Mouse (Mus musculus) kidney, postnatal 0 days (tissue): ENCODE data around the gene Jup. TPM values are rescaled to one million over a fixed set of nuclear protein-coding genes. Genes with fewer than 3 reads are reported as not detected.
"Not testable (repeated sequence)": the region's sequence is repeated elsewhere in the genome, so short reads cannot be mapped to it uniquely, and the experiment has no call there.

Experiments
- ATAC-seq: fragments of 200-750 bp; cut with Nextera tagmentation; replicated peaks from 2 replicates; pipeline ENCODE4 v1.8.0; 2017; ENCODE audit warnings: low read depth, moderate number of reproducible peaks, moderate TSS enrichment, moderate library complexity; ENCODE audit not compliant: low FRiP score
- DNase-seq: peaks from one replicate; pipeline ENCODE4 v3.0.0-alpha.2; 2016; ENCODE audit warnings: low spot score
- H3K27ac ChIP-seq: fragments of 300-500 bp; sonication (generic); 2 replicates; pipeline ENCODE4 v1.5.1; 2014; ENCODE audit warnings: mild to moderate bottlenecking
- H3K27me3 ChIP-seq: fragments of 300-500 bp; sonication (generic); 2 replicates; pipeline ENCODE4 v1.6.1; 2014; ENCODE audit warnings: low read length, mixed read lengths; ENCODE audit not compliant: insufficient read depth
- H3K36me3 ChIP-seq: fragments of 300-500 bp; sonication (generic); 2 replicates; pipeline ENCODE4 v1.6.1; 2014; ENCODE audit warnings: low read length, mixed read lengths; ENCODE audit not compliant: insufficient read depth
- H3K4me1 ChIP-seq: fragments of 300-500 bp; sonication (generic); replicated peaks from 2 replicates; pipeline ENCODE4 v1.6.1; 2014; ENCODE audit warnings: antibody characterized with exemption, low read length, mixed read lengths; ENCODE audit not compliant: insufficient read depth
- H3K4me2 ChIP-seq: fragments of 300-500 bp; sonication (generic); 2 replicates; pipeline ENCODE4 v1.6.1; 2014; ENCODE audit warnings: mild to moderate bottlenecking, low read length, moderate library complexity, mixed read lengths
- H3K4me3 ChIP-seq: fragments of 300-500 bp; sonication (generic); replicated peaks from 2 replicates; pipeline ENCODE4 v1.5.1; 2014; ENCODE audit warnings: low read depth, low read length
- H3K9ac ChIP-seq: fragments of 300-500 bp; sonication (generic); 2 replicates; pipeline ENCODE4 v1.6.1; 2014; ENCODE audit warnings: low read depth, low read length
- H3K9me3 ChIP-seq: fragments of 300-500 bp; sonication (generic); replicated peaks from 2 replicates; pipeline ENCODE4 v1.6.1; 2016; ENCODE audit warnings: low read length, inconsistent platforms, mixed read lengths
- CTCF ChIP-seq: IDR thresholded peaks from 2 replicates; pipeline ENCODE4 v1.5.1; 2016; ENCODE audit warnings: antibody characterized with exemption, low read depth, mild to moderate bottlenecking, moderate library complexity
- WGBS: fragments of 180-500 bp; shearing (Covaris S2); extraction: QIAGEN DNeasy Blood & Tissue Kit; methylation state at CpG from one replicate; pipeline ENCODE4 v1.1.7; 2014; 5-methylcytosine and 5-hydroxymethylcytosine counted together
- polyA plus RNA-seq: library from polyadenylated mRNA; unstranded; fragments of >200 nt; fragmentation: Nextera tagmentation; extraction: Ambion mirVana; gene quantifications from 2 replicates; pipeline ENCODE4 v1.2.1, GENCODE M21; 2015

Jup gene
- polyA plus RNA-seq, 1 experiment from 2014 or later = 119 TPM

DNA sequence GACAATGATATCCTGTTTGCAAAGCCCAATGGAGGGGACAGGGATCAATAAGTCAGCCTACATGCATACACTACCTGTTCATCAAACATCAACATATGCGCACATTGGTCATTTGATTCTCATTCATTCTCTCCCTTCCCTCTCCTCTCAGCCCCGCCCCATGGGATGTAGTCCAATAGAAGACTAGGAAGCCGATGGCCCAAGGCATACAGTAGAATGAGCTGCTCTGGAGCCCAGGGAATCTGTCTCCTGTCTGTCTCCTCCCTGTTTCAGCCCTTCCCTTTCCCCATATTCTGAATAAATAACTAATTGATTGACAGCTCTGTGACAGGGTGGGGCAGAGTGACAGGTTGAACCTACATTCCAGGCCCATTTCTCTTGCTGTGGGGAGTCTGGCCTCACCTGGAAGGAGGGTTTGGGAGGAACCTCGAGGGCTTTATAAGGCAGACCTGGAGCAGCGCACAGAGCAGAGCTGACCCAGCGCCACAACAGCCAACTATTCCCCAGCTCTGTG is 63.6 kb downstream of the Jup start, which contains the start of gene Gast:
Gast (plus strand) TSS at position 464 of the 514 bp plus-strand sequence.
- H3K4me1 ChIP-seq = no peaks in the 10 kb centered on the region
- 79% methylated on average over 6 of the region's 6 CpGs for WGBS
- no peak within 1 kb of the TSS for H3K4me2 ChIP-seq
- no peak within 1 kb of the TSS for H3K4me3 ChIP-seq
- DNase-seq (no peak), ATAC-seq (no peak)
- TF ChIP-seq CTCF = no peak
- no peaks in the 10 kb centered on the region for H3K9me3 ChIP-seq
- H3K9ac ChIP-seq = no peak within 1 kb of the TSS
- no peaks in the 10 kb centered on the region for H3K27me3 ChIP-seq
- no peaks in the 10 kb centered on the region for H3K36me3 ChIP-seq
- H3K27ac ChIP-seq = no peak within 1 kb of the TSS

DNA sequence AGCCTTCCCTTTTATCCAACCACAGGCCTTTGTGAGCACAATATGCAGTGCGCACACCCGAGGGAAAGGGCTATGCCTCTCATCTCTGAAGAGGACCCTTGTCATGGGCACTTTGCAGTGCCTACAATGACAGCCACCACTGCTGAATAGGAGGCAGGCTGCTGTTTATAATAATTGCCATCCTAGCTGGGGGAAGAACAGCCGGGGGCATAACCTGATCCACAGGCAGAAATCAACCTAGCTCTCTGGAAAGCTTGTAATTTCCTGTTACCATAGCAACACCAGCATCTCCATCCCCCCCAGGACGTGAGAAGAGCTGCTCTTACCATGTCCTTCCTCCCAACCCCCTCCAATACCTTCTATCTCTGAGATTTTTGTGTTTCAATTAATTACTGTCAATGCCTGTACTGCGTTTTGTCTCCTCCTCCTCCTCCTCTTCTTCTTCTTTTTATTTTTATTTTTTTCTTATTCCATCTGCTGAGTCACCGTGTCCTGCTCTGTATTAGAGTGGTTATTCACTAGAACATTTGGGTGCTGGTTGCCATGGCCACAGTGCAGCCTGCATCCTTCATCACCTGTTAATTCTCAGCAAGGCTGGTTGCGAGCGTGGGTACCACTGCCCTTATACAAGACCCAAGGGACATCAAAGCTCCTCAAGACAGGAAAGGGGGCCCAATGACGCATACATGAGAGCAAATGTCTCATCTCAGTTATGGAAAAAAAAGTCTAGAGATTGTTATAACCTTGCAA is 64.6 kb downstream of the Jup start:
- ATAC-seq (no peak), DNase-seq (no peak)
- H3K27me3 ChIP-seq = no peaks in the 10 kb centered on the region
- no peaks in the 10 kb centered on the region for H3K4me1 ChIP-seq
- H3K9me3 ChIP-seq = no peaks in the 10 kb centered on the region
- WGBS = 61% methylated on average over 9 of the region's 9 CpGs
- H3K36me3 ChIP-seq = no peaks in the 10 kb centered on the region
- H3K27ac ChIP-seq = no peak overlapping the region
- no peak for TF ChIP-seq CTCF
- H3K9ac ChIP-seq = no peak overlapping the region
- H3K4me2 ChIP-seq = no peak overlapping the region
- no peak overlapping the region for H3K4me3 ChIP-seq

DNA sequence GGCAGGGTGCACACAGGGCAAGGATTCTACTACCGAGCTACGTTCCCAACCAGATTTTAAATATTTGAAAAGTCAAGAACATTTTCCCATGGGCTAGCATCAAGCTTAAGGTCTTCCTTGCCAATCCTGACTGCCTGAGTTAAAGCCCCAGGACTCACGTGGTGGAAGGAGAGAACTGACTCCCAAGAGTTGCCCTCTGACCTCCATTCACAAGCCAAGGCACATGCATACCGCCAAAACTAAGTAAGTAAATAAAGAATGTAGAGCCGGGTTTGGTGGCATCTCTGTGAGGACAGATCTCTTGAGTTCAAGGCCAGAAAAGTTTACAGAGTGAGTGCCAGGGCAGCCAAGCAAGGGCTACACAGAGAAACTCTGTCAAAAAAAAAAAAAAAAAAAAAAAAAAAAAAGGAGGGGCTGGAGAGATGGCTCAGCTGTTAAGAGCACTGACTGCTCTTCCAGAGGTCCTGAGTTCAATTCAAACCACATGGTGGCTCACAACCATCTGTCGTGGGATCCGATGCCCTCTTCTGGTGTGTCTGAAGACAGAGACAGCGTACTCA is 66.7 kb downstream of the Jup start:
- H3K4me2 ChIP-seq, DNase-seq, H3K4me1 ChIP-seq, ATAC-seq, H3K27me3 ChIP-seq, H3K27ac ChIP-seq, H3K9me3 ChIP-seq, H3K9ac ChIP-seq, H3K36me3 ChIP-seq, H3K4me3 ChIP-seq: not testable (repeated sequence)
- 52% methylated on average over 8 of the region's 8 CpGs for WGBS

DNA sequence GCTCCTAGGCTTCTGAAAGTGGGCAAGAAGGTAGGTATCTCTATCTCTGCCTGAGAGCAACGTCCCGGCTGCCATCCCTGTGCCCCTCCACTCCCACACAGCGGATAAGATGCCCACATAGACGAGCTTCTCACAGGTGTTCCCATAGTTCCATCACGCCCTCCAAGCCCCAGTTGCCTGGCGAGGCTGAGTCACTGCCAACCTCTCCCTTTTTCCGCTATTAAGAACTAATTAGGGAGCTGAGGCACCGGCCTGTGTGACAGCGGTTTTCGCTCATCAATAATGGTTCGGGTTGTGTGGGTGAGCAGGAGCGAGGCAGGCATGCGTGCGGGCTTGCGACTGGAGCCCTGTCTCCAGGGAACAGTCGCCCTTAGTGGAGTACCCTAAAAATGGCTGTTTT is 67.3 kb downstream of the Jup start:
- Histone ChIP-seq H3K27ac (no peak overlapping the region), H3K9me3 (no peaks in the 10 kb centered on the region), H3K4me2 (no peak overlapping the region), H3K9ac (no peak overlapping the region), H3K36me3 (no peaks in the 10 kb centered on the region), H3K4me3 (no peak overlapping the region), H3K4me1 (no peaks in the 10 kb centered on the region), H3K27me3 (no peaks in the 10 kb centered on the region)
- ATAC-seq (no peak), DNase-seq (no peak)
- TF ChIP-seq CTCF = no peak
- WGBS = 42% methylated on average over 16 of the region's 16 CpGs

GRCm38 (mm10) chr11:100327761-100328160 is 69.8 kb downstream of the Jup start:
- no peak for TF ChIP-seq CTCF
- Histone ChIP-seq H3K4me1 (no peaks in the 10 kb centered on the region), H3K27ac (no peak overlapping the region), H3K9me3 (no peaks in the 10 kb centered on the region), H3K9ac (no peak overlapping the region), H3K27me3 (no peaks in the 10 kb centered on the region), H3K36me3 (0 out of 2 replicates have a peak, but pooled peaks cover under 1% of the 10 kb centered on the region), H3K4me2 (no peak overlapping the region), H3K4me3 (no peak overlapping the region)
- no peak for ATAC-seq
- DNase-seq = no peak
- WGBS = 81% methylated on average over 6 of the region's 6 CpGs

DNA sequence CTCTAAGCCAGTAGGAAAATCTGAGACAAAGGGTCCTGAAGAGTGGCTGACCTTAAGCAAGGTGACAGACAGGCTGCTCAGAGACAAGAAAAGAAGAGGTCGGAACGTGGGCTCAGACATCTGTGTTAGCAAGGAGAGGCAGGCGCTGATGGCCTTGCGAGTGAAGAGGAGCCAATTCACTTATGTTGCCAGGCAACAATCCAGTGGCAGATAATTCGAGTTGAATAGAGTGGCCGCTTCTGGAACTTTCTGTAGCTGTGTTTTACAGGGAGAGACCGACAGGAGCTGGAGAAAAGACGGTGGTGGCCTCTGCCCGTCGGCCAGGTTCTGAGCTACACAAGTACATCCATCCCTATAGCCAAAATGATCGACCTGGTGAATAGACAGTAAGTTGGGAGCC is 70.2 kb downstream of the Jup start:
- ATAC-seq (no peak), DNase-seq (no peak)
- H3K4me2 ChIP-seq = no peak overlapping the region
- TF ChIP-seq CTCF = no peak
- 84% methylated on average over 11 of the region's 11 CpGs for WGBS
- H3K36me3 ChIP-seq = peaks cover 5% of the 10 kb centered on the region; the same call in 1 of the 2 replicates
- no peaks in the 10 kb centered on the region for H3K4me1 ChIP-seq
- H3K4me3 ChIP-seq = no peak overlapping the region
- H3K9ac ChIP-seq = no peak overlapping the region
- no peaks in the 10 kb centered on the region for H3K27me3 ChIP-seq
- H3K27ac ChIP-seq = no peak overlapping the region
- no peaks in the 10 kb centered on the region for H3K9me3 ChIP-seq
